Mouse (Mus musculus): ENCODE measurements at regions not wholly inside any gene's neighbourhood (a gene's known extent, or its start where the extent isn't known, plus 50 kb on each side); places are given as distances from the start of the nearest gene placed in this dataset.

DNA sequence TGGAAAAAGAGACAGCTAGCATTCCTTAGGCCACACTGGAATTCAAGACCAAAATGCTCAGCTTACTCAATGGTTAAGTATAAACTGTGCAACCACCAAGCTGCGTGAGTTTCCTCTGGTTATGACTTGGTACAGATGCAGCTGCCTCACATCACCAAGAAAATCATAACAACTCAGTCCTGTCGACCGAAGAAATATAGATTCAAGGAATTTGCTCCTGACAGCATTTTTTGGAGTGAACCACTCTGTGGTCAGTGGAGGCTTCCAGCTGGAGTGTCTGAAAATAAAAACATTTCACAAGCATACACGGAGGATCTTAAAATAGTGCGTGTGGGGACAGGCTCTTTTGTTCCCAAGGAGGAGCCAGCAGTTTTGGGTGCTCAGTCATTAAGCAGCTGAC is 253.8 kb downstream of the Bckdhb start:
- no peaks in the 10 kb centered on the region for H3K36me3 ChIP-seq (replicated peaks)
- no peaks in the 10 kb centered on the region for H3K27me3 ChIP-seq
- H3K4me1 ChIP-seq (replicated peaks) = no peaks in the 10 kb centered on the region
- no peak overlapping the region for H3K4me3 ChIP-seq (replicated peaks)
- ATAC-seq (ENCODE audit: insufficient read depth) = no peak
- H3K27ac ChIP-seq (replicated peaks) = no peak overlapping the region
- 65% methylated on average over 5 of the region's 5 CpGs for WGBS (ENCODE audit: insufficient replicate concordance)
- H3K9me3 ChIP-seq (replicated peaks) = no peaks in the 10 kb centered on the region
- no peak overlapping the region for H3K4me2 ChIP-seq
- H3K9ac ChIP-seq = no peak overlapping the region

DNA sequence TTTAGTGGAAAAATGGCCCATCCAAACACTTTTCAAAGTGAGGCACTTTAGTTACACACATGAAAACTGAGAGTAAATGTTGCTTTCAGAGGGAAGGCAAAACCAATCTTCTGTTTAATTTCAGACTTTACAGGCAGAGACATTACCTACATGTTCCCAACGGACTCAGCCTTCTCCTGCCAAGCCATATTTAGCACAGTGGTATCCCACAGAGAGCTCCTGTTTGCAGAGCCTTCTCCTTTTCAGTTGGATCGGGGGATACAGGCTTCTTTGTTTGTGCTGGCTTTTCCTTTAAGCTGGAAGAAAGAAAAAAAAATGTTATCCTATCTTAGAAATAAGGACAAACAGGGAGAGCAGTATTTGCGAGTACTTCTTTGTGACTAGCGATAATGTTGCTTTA is 254.3 kb downstream of the Bckdhb start:
- H3K36me3 ChIP-seq (replicated peaks) = no peaks in the 10 kb centered on the region
- H3K4me1 ChIP-seq (replicated peaks) = no peaks in the 10 kb centered on the region
- no peaks in the 10 kb centered on the region for H3K9me3 ChIP-seq (replicated peaks)
- ATAC-seq (ENCODE audit: insufficient read depth) = no peak
- no peak overlapping the region for H3K4me3 ChIP-seq (replicated peaks)
- H3K27ac ChIP-seq (replicated peaks) = no peak overlapping the region
- no peak overlapping the region for H3K9ac ChIP-seq
- no peaks in the 10 kb centered on the region for H3K27me3 ChIP-seq
- no peak overlapping the region for H3K4me2 ChIP-seq
- 45% methylated on average over 4 of the region's 4 CpGs for WGBS (ENCODE audit: insufficient replicate concordance)

DNA sequence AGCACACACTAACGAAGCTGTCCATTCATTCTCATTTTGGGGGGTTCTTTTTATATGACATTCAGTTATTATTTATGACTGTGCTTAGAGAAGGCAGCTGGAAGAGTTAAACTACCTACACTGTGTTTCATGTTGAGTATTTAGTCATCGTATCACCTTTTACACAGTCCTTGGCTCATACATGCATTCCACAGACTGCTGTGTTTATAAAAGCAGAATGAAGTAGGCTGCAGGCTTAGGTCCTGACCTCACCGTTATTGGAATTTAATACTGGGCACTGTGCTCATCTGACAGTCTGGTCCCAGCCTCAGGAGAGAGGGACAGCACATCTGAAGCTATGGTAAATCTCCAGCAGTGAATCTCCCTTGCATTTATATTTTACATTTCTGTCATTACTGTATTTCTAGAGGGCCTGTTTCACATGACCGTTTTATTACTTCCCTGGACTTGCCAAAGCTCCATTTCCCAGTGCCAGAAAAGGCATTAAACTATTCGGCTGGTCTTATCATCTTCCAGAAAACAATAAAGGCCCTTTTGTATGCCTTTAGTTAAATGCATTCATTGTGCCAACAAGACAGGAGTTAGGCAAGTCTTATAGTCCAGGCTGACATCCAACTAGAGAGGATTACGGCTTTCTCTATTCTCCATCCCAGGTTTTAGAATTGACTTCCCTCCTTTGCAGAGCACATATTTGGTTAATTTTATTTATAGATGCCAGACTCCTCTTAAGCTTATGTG is 258.9 kb downstream of the Bckdhb start:
- Histone ChIP-seq H3K27me3 (no peaks in the 10 kb centered on the region), H3K4me1 (replicated peaks) (no peaks in the 10 kb centered on the region), H3K4me2 (no peak overlapping the region), H3K9me3 (replicated peaks) (no peaks in the 10 kb centered on the region), H3K9ac (no peak overlapping the region), H3K36me3 (replicated peaks) (no peaks in the 10 kb centered on the region), H3K27ac (replicated peaks) (no peak overlapping the region), H3K4me3 (replicated peaks) (no peak overlapping the region)
- ATAC-seq (ENCODE audit: insufficient read depth) = no peak
- WGBS (ENCODE audit: insufficient replicate concordance) = 57% methylated on average over 6 of the region's 6 CpGs

DNA sequence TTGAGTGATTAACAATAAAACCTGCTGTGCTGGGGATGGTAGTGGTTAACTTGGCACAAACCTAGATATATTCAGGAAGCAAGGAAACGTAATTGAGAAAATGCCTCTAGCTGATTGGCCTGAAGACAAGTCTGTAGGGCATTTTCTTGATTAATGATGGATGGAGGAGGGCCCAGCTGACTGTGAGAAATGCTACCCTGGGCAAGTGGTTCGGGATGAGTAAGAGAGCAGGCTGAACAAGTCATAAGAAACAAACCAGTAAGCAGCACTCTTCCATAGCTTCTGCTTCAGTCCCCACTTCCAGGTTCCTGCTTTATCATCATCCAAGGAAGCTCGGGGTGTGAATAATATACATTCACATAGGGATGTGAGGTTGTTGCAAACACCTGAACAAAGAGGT is 262.6 kb downstream of the Bckdhb start:
- H3K4me1 ChIP-seq (replicated peaks) = no peaks in the 10 kb centered on the region
- H3K4me3 ChIP-seq (replicated peaks) = no peak overlapping the region
- WGBS (ENCODE audit: insufficient replicate concordance) = 47% methylated on average over 3 of the region's 3 CpGs
- no peak overlapping the region for H3K27ac ChIP-seq (replicated peaks)
- no peak for ATAC-seq (ENCODE audit: insufficient read depth)
- H3K27me3 ChIP-seq = no peaks in the 10 kb centered on the region
- H3K4me2 ChIP-seq = no peak overlapping the region
- no peaks in the 10 kb centered on the region for H3K36me3 ChIP-seq (replicated peaks)
- H3K9me3 ChIP-seq (replicated peaks) = no peaks in the 10 kb centered on the region
- no peak overlapping the region for H3K9ac ChIP-seq

DNA sequence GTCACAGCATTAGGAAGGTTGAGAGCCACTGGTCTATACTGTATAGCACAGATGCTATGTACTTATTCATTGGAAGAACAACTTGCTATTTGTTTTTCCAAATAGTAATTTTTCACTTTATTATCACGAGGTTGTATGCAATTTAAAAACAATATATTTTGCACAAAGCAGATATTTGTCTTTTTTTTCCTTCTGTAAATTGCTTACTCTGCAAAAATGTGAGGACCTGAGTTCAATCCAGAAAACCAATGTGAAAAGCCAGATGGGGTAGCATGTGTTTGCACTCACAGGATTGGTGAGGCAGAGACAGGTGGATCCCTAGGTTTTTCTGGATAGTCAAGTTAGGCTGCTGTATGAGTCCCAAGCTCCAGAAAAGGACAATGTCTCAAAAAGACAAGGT is 268.5 kb downstream of the Bckdhb start:
- no peak overlapping the region for H3K4me2 ChIP-seq
- H3K4me3 ChIP-seq (replicated peaks) = no peak overlapping the region
- no peaks in the 10 kb centered on the region for H3K36me3 ChIP-seq (replicated peaks)
- WGBS (ENCODE audit: insufficient replicate concordance) = 35% methylated on average over 1 of the region's 1 CpGs
- no peak overlapping the region for H3K9ac ChIP-seq
- no peak for ATAC-seq (ENCODE audit: insufficient read depth)
- no peaks in the 10 kb centered on the region for H3K4me1 ChIP-seq (replicated peaks)
- no peaks in the 10 kb centered on the region for H3K27me3 ChIP-seq
- no peak overlapping the region for H3K27ac ChIP-seq (replicated peaks)
- no peaks in the 10 kb centered on the region for H3K9me3 ChIP-seq (replicated peaks)

DNA sequence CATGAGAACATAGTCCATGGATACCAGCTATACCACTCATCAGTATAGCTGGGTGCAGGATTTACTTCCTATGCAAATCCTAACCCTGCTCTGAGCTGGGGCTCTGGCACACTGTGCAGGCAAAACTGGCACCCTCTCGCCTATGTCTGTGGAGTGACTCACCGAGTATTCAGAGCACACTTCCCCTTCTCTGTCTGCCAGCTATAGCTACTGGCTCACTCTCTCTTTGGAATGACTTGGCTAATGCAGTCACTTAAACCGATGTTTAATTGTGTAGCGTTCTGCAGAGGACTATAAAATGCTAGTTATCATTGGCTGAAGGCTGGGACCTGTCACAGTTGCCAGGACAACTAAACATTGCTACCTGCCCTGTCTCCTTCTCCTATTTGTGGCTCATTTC is 269.8 kb downstream of the Bckdhb start:
- H3K4me3 ChIP-seq (replicated peaks) = no peak overlapping the region
- no peak overlapping the region for H3K9ac ChIP-seq
- H3K36me3 ChIP-seq (replicated peaks) = no peaks in the 10 kb centered on the region
- H3K4me2 ChIP-seq = no peak overlapping the region
- 61% methylated on average over 4 of the region's 4 CpGs for WGBS (ENCODE audit: insufficient replicate concordance)
- H3K27me3 ChIP-seq = no peaks in the 10 kb centered on the region
- no peaks in the 10 kb centered on the region for H3K4me1 ChIP-seq (replicated peaks)
- no peaks in the 10 kb centered on the region for H3K9me3 ChIP-seq (replicated peaks)
- ATAC-seq (ENCODE audit: insufficient read depth) = no peak
- no peak overlapping the region for H3K27ac ChIP-seq (replicated peaks)

DNA sequence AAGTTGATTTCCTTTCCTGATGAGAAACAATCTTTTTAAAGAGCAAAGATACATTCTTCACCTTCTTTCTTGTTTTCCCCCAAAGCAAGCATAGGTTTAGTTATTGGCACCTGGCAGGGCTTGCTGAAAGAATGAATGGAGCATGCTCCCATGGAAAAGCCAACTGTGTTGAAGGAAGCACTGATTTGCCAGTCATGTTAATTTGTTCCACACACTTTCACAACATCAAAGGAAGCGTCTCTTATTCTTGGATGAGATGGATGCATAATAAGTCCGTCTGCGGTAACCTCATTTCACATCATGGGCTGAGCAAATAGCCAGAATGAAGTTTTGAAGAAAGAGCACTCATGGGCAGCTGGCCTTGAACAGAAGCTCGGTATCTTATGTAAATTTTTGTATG is 270.4 kb downstream of the Bckdhb start:
- Histone ChIP-seq H3K4me1 (replicated peaks) (no peaks in the 10 kb centered on the region), H3K27me3 (no peaks in the 10 kb centered on the region), H3K4me3 (replicated peaks) (no peak overlapping the region), H3K27ac (replicated peaks) (no peak overlapping the region), H3K9ac (no peak overlapping the region), H3K9me3 (replicated peaks) (no peaks in the 10 kb centered on the region), H3K36me3 (replicated peaks) (no peaks in the 10 kb centered on the region), H3K4me2 (no peak overlapping the region)
- no peak for ATAC-seq (ENCODE audit: insufficient read depth)
- 71% methylated on average over 4 of the region's 4 CpGs for WGBS (ENCODE audit: insufficient replicate concordance)

DNA sequence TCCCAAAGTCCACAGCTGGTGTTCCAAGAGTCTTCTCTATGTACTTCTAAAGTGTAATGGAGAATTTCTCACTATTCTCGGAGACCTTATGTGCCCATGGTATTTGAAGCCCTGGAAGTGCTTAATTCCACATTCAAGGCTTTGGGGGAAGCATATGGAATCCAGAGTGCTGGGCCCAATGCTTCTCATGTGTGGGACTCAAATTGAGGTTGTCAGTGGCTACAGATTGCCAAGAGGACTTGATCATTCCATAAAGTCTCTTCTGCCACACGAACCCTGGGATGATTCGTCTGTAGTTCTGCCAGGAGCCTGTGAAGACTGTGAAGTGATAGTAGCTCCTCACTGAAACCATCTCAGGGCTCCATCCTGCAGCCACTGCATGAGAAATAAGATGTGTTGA is 275.3 kb downstream of the Bckdhb start:
- Histone ChIP-seq H3K9me3 (replicated peaks) (no peaks in the 10 kb centered on the region), H3K4me3 (replicated peaks) (no peak overlapping the region), H3K4me1 (replicated peaks) (no peaks in the 10 kb centered on the region), H3K4me2 (no peak overlapping the region), H3K27me3 (no peaks in the 10 kb centered on the region), H3K27ac (replicated peaks) (no peak overlapping the region), H3K9ac (no peak overlapping the region), H3K36me3 (replicated peaks) (no peaks in the 10 kb centered on the region)
- 54% methylated on average over 3 of the region's 3 CpGs for WGBS (ENCODE audit: insufficient replicate concordance)
- no peak for ATAC-seq (ENCODE audit: insufficient read depth)

DNA sequence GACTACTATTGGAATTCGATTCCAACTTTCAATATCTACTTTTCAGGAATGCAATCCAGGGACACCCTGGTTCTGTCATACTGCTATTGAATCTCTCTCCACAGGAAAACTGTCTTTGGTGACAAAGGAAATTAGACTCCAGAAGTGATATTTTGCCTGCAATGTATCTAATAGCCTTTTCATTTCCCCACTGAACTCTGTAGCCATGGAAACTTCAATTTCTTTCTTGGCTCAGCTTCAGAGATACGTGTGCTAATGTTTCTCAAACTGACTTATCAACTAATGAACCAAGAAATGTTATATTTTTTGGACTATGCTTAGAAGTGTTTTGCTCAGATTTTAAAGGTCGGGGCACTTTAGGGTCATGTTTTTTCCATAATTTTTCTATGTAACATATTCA is 279.1 kb downstream of the Bckdhb start:
- Histone ChIP-seq H3K4me3 (replicated peaks) (no peak overlapping the region), H3K36me3 (replicated peaks) (no peaks in the 10 kb centered on the region), H3K9ac (no peak overlapping the region), H3K27me3 (no peaks in the 10 kb centered on the region), H3K4me1 (replicated peaks) (no peaks in the 10 kb centered on the region), H3K27ac (replicated peaks) (no peak overlapping the region), H3K4me2 (no peak overlapping the region), H3K9me3 (replicated peaks) (no peaks in the 10 kb centered on the region)
- 49% methylated on average over 3 of the region's 3 CpGs for WGBS (ENCODE audit: insufficient replicate concordance)
- no peak for ATAC-seq (ENCODE audit: insufficient read depth)

DNA sequence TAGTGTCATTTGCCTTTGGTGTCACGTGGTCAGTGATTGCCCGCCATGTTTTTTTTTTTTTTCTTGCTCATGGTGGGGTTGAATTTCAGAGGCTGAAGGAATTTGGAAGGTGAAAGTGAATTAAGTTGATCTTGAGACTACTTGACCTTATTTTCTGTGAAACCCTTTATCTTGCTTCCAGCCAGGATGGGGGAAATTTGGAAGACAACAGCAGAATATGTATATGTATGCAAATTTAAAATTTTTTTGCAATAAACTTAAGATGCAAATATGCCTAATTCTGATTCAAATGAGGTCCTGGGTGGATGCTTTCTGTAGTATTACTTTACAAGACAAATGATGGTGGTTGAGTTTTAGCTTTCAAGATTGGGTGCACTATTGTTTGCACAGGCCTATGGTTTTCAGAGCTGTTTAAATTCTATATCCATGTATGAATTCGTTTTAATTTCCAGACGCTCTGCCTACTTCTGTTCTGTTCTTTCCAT is 315.6 kb downstream of the Bckdhb start:
- ATAC-seq (ENCODE audit: insufficient read depth) = no peak

DNA sequence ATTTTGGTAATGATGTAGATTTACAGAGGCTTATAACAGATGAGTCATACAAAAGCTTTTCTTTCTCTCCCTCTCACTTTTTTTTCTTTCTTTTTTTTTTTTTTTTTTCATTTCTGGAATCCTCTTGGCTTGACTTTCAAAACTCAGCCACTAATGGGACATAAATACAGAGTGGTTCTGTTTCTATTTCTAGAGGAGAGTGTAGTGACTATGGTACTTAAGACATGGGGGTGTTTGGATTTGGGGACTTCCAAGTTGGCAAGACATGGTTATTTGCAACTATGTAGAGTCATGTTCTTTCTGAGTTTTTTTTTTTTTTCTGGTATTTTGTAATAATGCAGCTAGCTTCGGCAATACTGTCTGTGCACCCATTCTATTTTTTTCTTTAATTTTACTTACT is 324.8 kb downstream of the Bckdhb start:
- H3K4me1 ChIP-seq (replicated peaks) = no peaks in the 10 kb centered on the region
- ATAC-seq (ENCODE audit: insufficient read depth) = no peak
- WGBS (ENCODE audit: insufficient replicate concordance) = 77% methylated on average over 1 of the region's 1 CpGs
- H3K27ac ChIP-seq (replicated peaks) = no peak overlapping the region
- H3K4me2 ChIP-seq = no peak overlapping the region
- no peak overlapping the region for H3K4me3 ChIP-seq (replicated peaks)
- H3K9me3 ChIP-seq (replicated peaks) = no peaks in the 10 kb centered on the region
- no peak overlapping the region for H3K9ac ChIP-seq
- H3K36me3 ChIP-seq (replicated peaks) = no peaks in the 10 kb centered on the region
- no peaks in the 10 kb centered on the region for H3K27me3 ChIP-seq

More for the DNA sequence above, 315.6 kb downstream of the Bckdhb start:
- Histone ChIP-seq H3K4me3 (replicated peaks) (no peak overlapping the region), H3K27ac (replicated peaks) (no peak overlapping the region), H3K4me1 (replicated peaks) (no peaks in the 10 kb centered on the region), H3K4me2 (no peak overlapping the region), H3K36me3 (replicated peaks) (no peaks in the 10 kb centered on the region), H3K27me3 (no peaks in the 10 kb centered on the region), H3K9ac (no peak overlapping the region), H3K9me3 (replicated peaks) (no peaks in the 10 kb centered on the region)
- WGBS (ENCODE audit: insufficient replicate concordance) = 61% methylated on average over 4 of the region's 4 CpGs

Data from liver, embryonic 15.5 days (tissue).